Mouse (Mus musculus) liver, adult 2 months (tissue): ENCODE data around the gene Mrpl3. TPM values are rescaled to one million over a fixed set of nuclear protein-coding genes. Genes with fewer than 3 reads are reported as not detected.

Source experiments
- DNase-seq: peaks from one replicate; pipeline ENCODE4 v3.0.0-alpha.2; 2011; ENCODE audit warnings: low read depth, low spot score; ENCODE audit errors: extremely low read depth
- H3K27ac ChIP-seq: fragments of 200-500 bp; replicated peaks from 2 replicates; pipeline ENCODE4 v1.5.1; 2012; ENCODE audit warnings: low read depth, mild to moderate bottlenecking, control low read depth, inconsistent platforms, low read length; ENCODE audit not compliant: insufficient read depth
- H3K27me3 ChIP-seq: fragments of 200-500 bp; 2 replicates; pipeline ENCODE4 v1.6.1; 2012; ENCODE audit warnings: mild to moderate bottlenecking, moderate library complexity, low read length, inconsistent platforms; ENCODE audit not compliant: control insufficient read depth, insufficient read depth
- H3K36me3 ChIP-seq: fragments of 200-500 bp; 2 replicates; pipeline ENCODE4 v1.6.1; 2012; ENCODE audit warnings: low read length, inconsistent platforms; ENCODE audit not compliant: control insufficient read depth, insufficient read depth
- H3K4me1 ChIP-seq: fragments of 200-500 bp; 2 replicates; pipeline ENCODE4 v1.6.1; 2011; ENCODE audit warnings: low read length; ENCODE audit not compliant: control insufficient read depth, insufficient read depth
- H3K4me3 ChIP-seq: fragments of 200-500 bp; 2 replicates; pipeline ENCODE4 v1.5.1; 2011; ENCODE audit warnings: low read depth, mild to moderate bottlenecking, control low read depth, low read length, moderate library complexity; ENCODE audit not compliant: insufficient read depth
- H3K79me2 ChIP-seq: fragments of 200-500 bp; 2 replicates; pipeline ENCODE4 v1.6.1; 2012; ENCODE audit warnings: inconsistent platforms, mild to moderate bottlenecking, low read length, moderate library complexity; ENCODE audit not compliant: control insufficient read depth, insufficient read depth
- H3K9ac ChIP-seq: fragments of 200-500 bp; 2 replicates; pipeline ENCODE4 v1.6.1; 2012; ENCODE audit warnings: low read depth, mild to moderate bottlenecking, control low read depth, inconsistent platforms, low read length
- CTCF ChIP-seq: fragments of 200-500 bp; IDR thresholded peaks from 2 replicates; pipeline ENCODE4 v1.5.1; 2011; ENCODE audit warnings: low read depth, low read length, control low read depth
- POLR2A ChIP-seq: fragments of 200-500 bp; IDR thresholded peaks from 2 replicates; pipeline ENCODE4 v1.6.1; 2011; ENCODE audit warnings: low read length, control low read depth; ENCODE audit not compliant: insufficient read depth; ENCODE audit errors: extremely low read depth
- WGBS: fragments of 180-500 bp; shearing (Covaris S2); methylation state at CpG from one replicate; pipeline ENCODE4 v1.1.7; 2018; 5-methylcytosine and 5-hydroxymethylcytosine counted together
- polyA plus RNA-seq: library from polyadenylated mRNA; depleted of rRNA; stranded (reverse); fragments of >200 nt; gene quantifications from 2 replicates; pipeline ENCODE4 v1.2.3, GENCODE M21; 2012
- total RNA-seq: library from RNA; depleted of rRNA; stranded (reverse); fragments of >200 nt; gene quantifications from 2 replicates; pipeline ENCODE4 v1.2.3, GENCODE M21; 2014

Gene Mrpl3
- total and polyA plus RNA-seq, 2 experiments, result 20.4 to 20.7 TPM

DNA sequence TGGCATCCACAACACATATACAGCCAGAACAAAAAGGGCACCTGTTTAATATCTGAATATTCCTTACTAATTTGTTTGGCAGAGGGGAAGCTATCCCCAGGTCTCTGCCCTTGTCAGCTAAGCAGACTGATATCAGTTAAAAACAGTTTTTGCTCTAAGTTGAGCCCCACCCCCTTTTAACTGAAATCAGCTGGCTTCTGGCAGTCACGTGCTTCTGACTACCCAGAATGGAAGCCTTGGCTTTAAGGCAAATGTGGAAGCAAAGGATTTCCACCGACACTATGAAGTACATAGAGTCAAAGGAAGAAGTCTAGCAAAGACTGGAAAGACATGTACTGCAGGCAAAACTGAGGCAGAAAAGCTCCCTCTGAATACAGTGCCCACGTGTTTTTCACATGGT lies 15.2 kb upstream of the Mrpl3 start:
- Histone ChIP-seq H3K4me3 (no peak overlapping the region), H3K27ac (no peak overlapping the region), H3K36me3 (no peaks in the 10 kb centered on the region), H3K79me2 (no peaks in the 10 kb centered on the region), H3K4me1 (no peaks in the 10 kb centered on the region), H3K9ac (no peak overlapping the region), H3K27me3 (peaks cover 3% of the 10 kb centered on the region; the same call in 1 of the 2 replicates)
- DNase-seq, result no peak
- 67% methylated on average over 3 of the region's 3 CpGs for WGBS
- TF ChIP-seq CTCF, result no peak
- TF ChIP-seq POLR2A, result no peak

DNA sequence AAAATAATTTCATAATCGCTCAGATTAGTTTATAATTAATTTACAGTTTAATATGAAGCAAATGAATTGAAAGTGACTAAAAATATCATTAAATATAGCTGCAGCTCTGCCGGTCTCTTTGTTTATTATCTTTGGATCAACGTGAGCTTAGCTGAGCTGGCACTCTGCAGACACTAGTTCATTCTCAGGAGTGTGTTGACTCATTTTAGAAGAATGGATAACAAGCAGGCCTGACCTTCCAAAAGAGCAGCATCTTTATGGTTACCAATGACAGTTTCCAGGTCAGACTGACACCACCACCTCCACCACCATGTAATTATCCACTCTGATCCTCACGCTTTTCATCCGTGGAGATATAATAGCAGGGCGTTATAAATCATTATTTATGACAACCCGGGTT lies 7.0 kb upstream of the Mrpl3 start:
- Histone ChIP-seq H3K27ac (no peak overlapping the region), H3K79me2 (no peaks in the 10 kb centered on the region), H3K9ac (no peak overlapping the region), H3K4me3 (no peak overlapping the region), H3K27me3 (peaks cover 2% of the 10 kb centered on the region; the same call in 1 of the 2 replicates), H3K4me1 (no peaks in the 10 kb centered on the region), H3K36me3 (no peaks in the 10 kb centered on the region)
- DNase-seq, result no peak
- TF ChIP-seq CTCF (no peak), POLR2A (no peak)
- 78% methylated on average over 7 of the region's 7 CpGs for WGBS

DNA sequence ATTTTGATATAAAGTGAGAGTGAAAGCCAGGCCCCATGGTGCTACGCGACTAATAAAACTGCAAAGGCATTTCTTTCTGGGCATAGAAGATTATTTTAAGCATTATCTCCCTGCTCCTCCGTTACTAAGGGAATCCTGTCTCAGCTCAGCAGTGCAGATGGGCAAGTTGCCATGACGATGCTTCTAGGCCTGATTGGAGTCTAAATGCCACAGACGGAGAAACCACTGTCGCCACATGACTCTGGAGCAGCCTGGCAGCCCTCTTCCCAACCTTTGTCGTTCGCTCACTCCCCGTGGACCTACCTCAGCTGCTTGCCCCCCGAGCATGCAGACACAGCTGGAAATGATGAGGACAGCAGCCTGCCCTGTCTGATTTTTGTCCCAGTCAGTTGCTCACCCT lies 4.7 kb upstream of the Mrpl3 start:
- H3K36me3 ChIP-seq, result no peaks in the 10 kb centered on the region
- H3K27ac ChIP-seq, result no peak overlapping the region
- WGBS, result 75% methylated on average over 10 of the region's 10 CpGs
- DNase-seq, result no peak
- H3K4me3 ChIP-seq, result no peak overlapping the region
- H3K79me2 ChIP-seq, result no peaks in the 10 kb centered on the region; the same call in 1 of the 2 replicates
- TF ChIP-seq CTCF (no peak), POLR2A (no peak)
- H3K9ac ChIP-seq, result no peak overlapping the region
- H3K4me1 ChIP-seq, result no peaks in the 10 kb centered on the region
- no peaks in the 10 kb centered on the region for H3K27me3 ChIP-seq

DNA sequence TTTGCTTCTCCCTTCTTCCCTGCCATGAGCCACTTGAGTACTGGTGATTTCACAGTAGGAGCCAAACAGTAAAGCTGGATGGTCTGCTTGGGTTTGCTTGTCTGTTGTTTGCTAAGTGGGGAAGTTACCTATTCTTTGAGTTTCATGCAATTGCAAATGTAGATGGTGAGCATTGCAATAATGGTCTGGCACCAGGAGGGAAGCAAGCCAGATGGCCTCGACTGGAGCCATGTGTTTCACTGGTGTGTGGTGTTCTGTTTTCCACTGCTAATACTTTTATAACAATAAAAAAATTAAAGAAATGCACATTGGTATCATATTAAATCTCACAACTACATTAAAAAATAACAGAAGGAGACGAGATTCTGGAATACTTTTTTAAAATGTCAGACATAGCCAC lies 3.4 kb upstream of the Mrpl3 start:
- H3K9ac ChIP-seq, result no peak overlapping the region
- TF ChIP-seq POLR2A (no peak), CTCF (no peak)
- H3K36me3 ChIP-seq, result no peaks in the 10 kb centered on the region
- H3K27ac ChIP-seq, result no peak overlapping the region
- WGBS, result 44% methylated on average over 2 of the region's 2 CpGs
- H3K4me1 ChIP-seq, result peaks cover 1% of the 10 kb centered on the region; the same call in 1 of the 2 replicates
- no peak overlapping the region for H3K4me3 ChIP-seq
- no peak for DNase-seq
- no peaks in the 10 kb centered on the region for H3K27me3 ChIP-seq
- no peaks in the 10 kb centered on the region; the same call in 1 of the 2 replicates for H3K79me2 ChIP-seq

DNA sequence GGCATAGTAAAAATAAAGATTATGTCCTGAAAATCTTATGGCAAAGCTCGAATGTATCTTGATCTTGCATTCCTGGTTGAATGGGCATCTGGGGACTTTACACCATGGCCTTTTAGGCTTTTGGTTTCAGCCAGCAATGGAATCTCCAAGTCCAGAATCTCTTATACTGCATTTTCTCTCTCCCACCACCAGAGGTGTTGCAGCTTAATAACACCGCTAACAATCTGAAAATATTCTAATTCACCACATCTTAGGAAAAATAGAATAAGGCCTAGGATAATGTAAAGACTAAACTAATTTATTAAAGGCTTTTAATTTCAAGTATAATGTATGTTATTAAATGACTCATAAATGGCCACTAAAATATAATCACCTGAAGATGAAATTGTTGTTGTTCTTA lies 2.8 kb upstream of the Mrpl3 start:
- Histone ChIP-seq H3K9ac (no peak overlapping the region), H3K4me1 (peaks cover 1% of the 10 kb centered on the region; the same call in 1 of the 2 replicates), H3K27me3 (no peaks in the 10 kb centered on the region), H3K4me3 (no peak overlapping the region), H3K79me2 (no peaks in the 10 kb centered on the region; the same call in 1 of the 2 replicates), H3K36me3 (peaks cover 2% of the 10 kb centered on the region; the same call in 1 of the 2 replicates), H3K27ac (no peak overlapping the region)
- TF ChIP-seq CTCF (no peak), POLR2A (no peak)
- 53% methylated on average over 2 of the region's 2 CpGs for WGBS
- DNase-seq, result no peak

DNA sequence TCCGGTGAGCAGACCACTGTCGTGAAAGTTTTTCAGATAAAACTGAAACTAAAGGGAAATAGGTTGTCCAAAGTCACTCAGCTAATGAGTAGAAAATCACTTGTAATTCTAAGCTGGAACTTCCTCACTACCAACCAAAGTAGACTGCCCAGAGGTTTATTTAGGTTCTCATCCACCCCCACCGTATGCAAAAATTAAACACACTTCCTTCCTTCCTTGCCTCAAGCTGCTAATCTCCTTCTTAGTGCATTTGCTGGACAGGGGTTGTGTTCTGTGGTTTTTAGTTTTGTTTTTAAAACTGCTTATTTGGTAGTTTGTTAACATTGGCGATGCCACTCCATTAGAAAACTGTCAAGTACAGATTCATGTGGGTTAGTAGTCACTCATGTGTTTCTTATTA lies 773 bp downstream of the Mrpl3 start:
- H3K4me3 ChIP-seq, result peak overlapping the region; percentile 94
- no peaks in the 10 kb centered on the region; the same call in 1 of the 2 replicates for H3K79me2 ChIP-seq
- TF ChIP-seq POLR2A, result no peak
- no peak for TF ChIP-seq CTCF
- no peak overlapping the region for H3K27ac ChIP-seq
- peaks cover 31% of the 10 kb centered on the region for H3K36me3 ChIP-seq
- no peaks in the 10 kb centered on the region for H3K27me3 ChIP-seq
- H3K4me1 ChIP-seq, result peaks cover 1% of the 10 kb centered on the region; the same call in 1 of the 2 replicates
- peak overlapping the region; percentile 94 for H3K9ac ChIP-seq
- 34% methylated on average over 4 of the region's 4 CpGs for WGBS
- DNase-seq, result no peak
